Mouse (Mus musculus) lung, embryonic 15.5 days (tissue): ENCODE results near the gene Slc9a9. TPM values are rescaled to one million over a fixed set of nuclear protein-coding genes. Genes with fewer than 3 reads are reported as not detected.

Source experiments
- ATAC-seq: fragments of 200-750 bp; cut with Nextera tagmentation; 2 replicates; pipeline ENCODE4 v1.8.0; 2017; ENCODE audit warnings: moderate number of reproducible peaks, borderline replicate concordance; ENCODE audit not compliant: low FRiP score, low TSS enrichment; ENCODE audit errors: extremely low read depth
- H3K27ac ChIP-seq: fragments of 300-500 bp; sonication (generic); 2 replicates; pipeline ENCODE4 v1.5.1; 2015; ENCODE audit warnings: moderate library complexity, mild to moderate bottlenecking, inconsistent platforms
- H3K27me3 ChIP-seq: fragments of 300-500 bp; sonication (generic); 2 replicates; pipeline ENCODE4 v1.6.1; 2015; ENCODE audit warnings: inconsistent platforms
- H3K36me3 ChIP-seq: fragments of 300-500 bp; sonication (generic); 2 replicates; pipeline ENCODE4 v1.6.1; 2015; ENCODE audit warnings: inconsistent platforms
- H3K4me1 ChIP-seq: fragments of 300-500 bp; sonication (generic); 2 replicates; pipeline ENCODE4 v1.6.1; 2015; ENCODE audit warnings: inconsistent platforms
- H3K4me2 ChIP-seq: fragments of 300-500 bp; sonication (generic); 2 replicates; pipeline ENCODE4 v1.6.1; 2015; ENCODE audit warnings: inconsistent platforms, mild to moderate bottlenecking, moderate library complexity
- H3K4me3 ChIP-seq: fragments of 300-500 bp; sonication (generic); 2 replicates; pipeline ENCODE4 v1.5.1; 2015; ENCODE audit warnings: mild to moderate bottlenecking, inconsistent platforms
- H3K9ac ChIP-seq: fragments of 300-500 bp; sonication (generic); 2 replicates; pipeline ENCODE4 v1.6.1; 2015; ENCODE audit warnings: inconsistent platforms
- H3K9me3 ChIP-seq: fragments of 300-500 bp; sonication (generic); 2 replicates; pipeline ENCODE4 v1.6.1; 2016; ENCODE audit warnings: inconsistent platforms
- WGBS: fragments of 180-500 bp; shearing (Covaris S2); methylation state at CpG from one replicate; pipeline ENCODE4 v1.1.7; 2015; 5-methylcytosine and 5-hydroxymethylcytosine counted together
- polyA plus RNA-seq: library from polyadenylated mRNA; unstranded; fragments of >200 nt; fragmentation: Nextera tagmentation; extraction: Ambion mirVana; gene quantifications from 2 replicates; pipeline ENCODE4 v1.2.1, GENCODE M21; 2015

Slc9a9 gene
- polyA plus RNA-seq, 1 experiment from 2014 or later: 4.3 TPM

GRCm38 (mm10) chr9:95180569-95180968, 510.9 kb downstream of the Slc9a9 start:
- ATAC-seq: no peak
- H3K4me1 ChIP-seq: peaks cover 8% of the 10 kb centered on the region; the same call in 1 of the 2 replicates
- H3K27me3 ChIP-seq: no peaks in the 10 kb centered on the region
- 0 out of 2 replicates have a peak overlapping the region, but pooled peaks have one; percentile 43 for H3K27ac ChIP-seq
- no peaks in the 10 kb centered on the region for H3K36me3 ChIP-seq
- 73% methylated on average over 4 of the region's 4 CpGs for WGBS
- H3K4me2 ChIP-seq: no peak overlapping the region
- H3K9me3 ChIP-seq: no peaks in the 10 kb centered on the region
- no peak overlapping the region for H3K9ac ChIP-seq
- H3K4me3 ChIP-seq: no peak overlapping the region

- no peak overlapping the region for H3K4me3 ChIP-seq
- peaks cover 16% of the 10 kb centered on the region for H3K4me1 ChIP-seq
- H3K9ac ChIP-seq: no peak overlapping the region
- WGBS: 53% methylated on average over 13 of the region's 13 CpGs
- 0 out of 2 replicates have a peak overlapping the region, but pooled peaks have one; percentile 43 for H3K27ac ChIP-seq
- peak; percentile 63 for ATAC-seq
- no peak overlapping the region for H3K4me2 ChIP-seq
- no peaks in the 10 kb centered on the region for H3K9me3 ChIP-seq
- H3K36me3 ChIP-seq: no peaks in the 10 kb centered on the region
- no peaks in the 10 kb centered on the region for H3K27me3 ChIP-seq
Observed at GRCm38 (mm10) chr9:95181241-95182043, 511.7 kb downstream of the Slc9a9 start.

DNA sequence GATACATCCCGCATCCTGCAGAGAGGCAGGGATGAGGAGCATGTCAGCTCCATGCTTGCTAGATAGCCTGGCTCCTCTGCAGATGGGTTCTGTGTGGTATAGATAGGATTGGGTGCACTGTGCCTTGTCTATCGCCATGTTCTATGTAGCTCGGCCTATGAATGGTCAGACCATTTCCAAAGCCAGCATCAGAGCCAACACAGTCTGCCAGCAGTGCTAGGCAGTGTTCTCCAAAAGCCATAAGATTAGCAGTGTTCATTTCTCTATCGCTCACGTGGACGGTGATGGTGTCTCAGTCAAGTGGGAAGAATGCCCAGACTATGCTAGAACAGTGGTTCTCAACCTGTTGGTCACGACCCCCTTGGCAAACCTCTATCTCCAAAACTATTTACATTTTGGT, 512.6 kb downstream of the Slc9a9 start:
- Histone ChIP-seq H3K9ac (no peak overlapping the region), H3K27me3 (no peaks in the 10 kb centered on the region), H3K27ac (peak overlapping the region; percentile 21; the same call in 1 of the 2 replicates), H3K4me1 (peaks cover 24% of the 10 kb centered on the region), H3K9me3 (no peaks in the 10 kb centered on the region), H3K4me3 (no peak overlapping the region), H3K4me2 (no peak overlapping the region), H3K36me3 (no peaks in the 10 kb centered on the region)
- no peak for ATAC-seq
- 74% methylated on average over 7 of the region's 7 CpGs for WGBS

GRCm38 (mm10) chr9:95184453-95184852, 514.7 kb downstream of the Slc9a9 start:
- Histone ChIP-seq H3K27me3 (no peaks in the 10 kb centered on the region), H3K4me3 (no peak overlapping the region), H3K9me3 (no peaks in the 10 kb centered on the region), H3K4me2 (no peak overlapping the region), H3K36me3 (no peaks in the 10 kb centered on the region), H3K27ac (no peak overlapping the region), H3K9ac (no peak overlapping the region), H3K4me1 (peaks cover 40% of the 10 kb centered on the region)
- no peak for ATAC-seq
- WGBS: 61% methylated on average over 5 of the region's 5 CpGs

- H3K27me3 ChIP-seq: no peaks in the 10 kb centered on the region
- no peak for ATAC-seq
- no peak overlapping the region for H3K4me3 ChIP-seq
- H3K36me3 ChIP-seq: no peaks in the 10 kb centered on the region
- H3K4me1 ChIP-seq: peaks cover 48% of the 10 kb centered on the region
- H3K4me2 ChIP-seq: no peak overlapping the region
- H3K27ac ChIP-seq: peak overlapping the region; percentile 21
- no peak overlapping the region for H3K9ac ChIP-seq
- no peaks in the 10 kb centered on the region for H3K9me3 ChIP-seq
- 58% methylated on average over 3 of the region's 3 CpGs for WGBS
Observed at GRCm38 (mm10) chr9:95185840-95186239, 516.1 kb downstream of the Slc9a9 start.

GRCm38 (mm10) chr9:95186386-95187289, 516.9 kb downstream of the Slc9a9 start:
- Histone ChIP-seq H3K4me1 (peaks cover 52% of the 10 kb centered on the region), H3K36me3 (no peaks in the 10 kb centered on the region), H3K9me3 (no peaks in the 10 kb centered on the region), H3K9ac (no peak overlapping the region), H3K4me2 (no peak overlapping the region), H3K4me3 (no peak overlapping the region), H3K27ac (peak overlapping the region; percentile 21), H3K27me3 (no peaks in the 10 kb centered on the region)
- 45% methylated on average over 15 of the region's 15 CpGs for WGBS
- no peak for ATAC-seq

DNA sequence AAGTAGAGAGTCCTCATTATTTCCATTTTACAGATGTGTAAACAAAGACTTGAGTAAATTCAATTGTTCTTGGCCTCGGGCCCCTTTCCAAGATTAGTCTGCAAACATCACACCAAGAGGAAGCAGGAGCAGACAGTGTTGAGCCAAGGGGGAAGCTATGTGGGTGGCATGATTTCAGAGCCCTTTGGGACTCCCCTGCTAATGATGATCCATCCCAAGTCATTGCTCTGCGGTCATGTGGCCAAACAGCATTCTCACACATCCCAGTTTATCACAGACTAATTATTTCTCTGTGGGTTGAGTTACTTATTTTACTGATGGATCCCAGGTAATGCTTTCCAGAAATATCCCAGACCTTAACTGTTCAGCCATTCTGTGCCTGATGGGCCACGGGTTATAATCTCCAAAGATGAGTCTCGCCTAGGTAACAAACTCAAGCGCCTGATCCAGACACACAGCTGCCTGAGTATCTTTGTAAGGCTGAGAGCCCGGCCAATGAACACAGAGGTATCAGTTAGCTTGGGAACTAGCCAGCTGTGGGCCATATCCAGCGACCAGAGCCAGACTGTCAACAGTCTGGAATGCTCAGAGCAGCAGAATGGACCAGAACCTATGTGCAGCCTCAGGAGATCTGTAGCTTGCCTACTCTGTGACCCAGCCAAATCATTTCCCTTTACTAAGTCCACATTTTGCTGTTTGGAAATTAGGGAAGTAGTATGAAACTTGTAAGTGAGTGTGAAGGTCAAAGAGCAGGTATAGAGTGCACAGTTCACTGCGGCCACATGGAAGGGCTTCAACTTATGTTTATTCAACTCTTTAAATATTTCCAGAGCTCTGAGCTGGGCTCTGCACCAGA, 518.9 kb downstream of the Slc9a9 start:
- Histone ChIP-seq H3K4me2 (no peak overlapping the region), H3K4me3 (no peak overlapping the region), H3K9ac (no peak overlapping the region), H3K4me1 (peaks cover 72% of the 10 kb centered on the region), H3K27me3 (no peaks in the 10 kb centered on the region), H3K27ac (peak overlapping the region; percentile 79), H3K9me3 (no peaks in the 10 kb centered on the region), H3K36me3 (no peaks in the 10 kb centered on the region)
- WGBS: 32% methylated on average over 8 of the region's 8 CpGs
- ATAC-seq: peak; percentile 77

DNA sequence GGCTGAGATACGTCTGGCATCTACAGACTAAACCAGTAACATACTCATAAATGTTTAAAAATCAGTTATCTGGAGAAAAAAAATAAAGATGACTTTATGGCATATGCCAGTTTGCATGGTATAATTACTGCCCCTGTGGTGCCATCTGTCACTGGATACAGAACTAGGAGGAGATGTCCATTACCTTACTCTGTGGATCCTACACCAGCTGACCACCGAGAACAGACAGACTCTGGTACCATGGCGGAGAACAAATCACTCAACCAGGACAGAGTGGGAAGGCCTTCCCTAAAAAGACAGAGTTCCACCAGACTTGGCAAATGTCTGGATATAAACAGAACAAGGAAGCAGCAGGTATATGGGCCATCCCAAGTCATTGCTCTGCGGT, 519.5 kb downstream of the Slc9a9 start:
- Histone ChIP-seq H3K27ac (peak overlapping the region; percentile 79), H3K4me1 (peaks cover 78% of the 10 kb centered on the region), H3K9me3 (no peaks in the 10 kb centered on the region), H3K9ac (no peak overlapping the region), H3K27me3 (no peaks in the 10 kb centered on the region), H3K36me3 (no peaks in the 10 kb centered on the region), H3K4me3 (no peak overlapping the region), H3K4me2 (no peak overlapping the region)
- ATAC-seq: no peak
- 64% methylated on average over 4 of the region's 4 CpGs for WGBS

GRCm38 (mm10) chr9:95191442-95191841, 521.7 kb downstream of the Slc9a9 start:
- no peak overlapping the region for H3K4me2 ChIP-seq
- H3K9me3 ChIP-seq: no peaks in the 10 kb centered on the region
- no peaks in the 10 kb centered on the region for H3K36me3 ChIP-seq
- no peak overlapping the region for H3K9ac ChIP-seq
- H3K4me1 ChIP-seq: peaks cover 70% of the 10 kb centered on the region
- H3K27me3 ChIP-seq: no peaks in the 10 kb centered on the region
- peak; percentile 37; the same call in 1 of the 2 replicates for ATAC-seq
- H3K4me3 ChIP-seq: no peak overlapping the region
- H3K27ac ChIP-seq: peak overlapping the region; percentile 63
- 37% methylated on average over 6 of the region's 6 CpGs for WGBS

DNA sequence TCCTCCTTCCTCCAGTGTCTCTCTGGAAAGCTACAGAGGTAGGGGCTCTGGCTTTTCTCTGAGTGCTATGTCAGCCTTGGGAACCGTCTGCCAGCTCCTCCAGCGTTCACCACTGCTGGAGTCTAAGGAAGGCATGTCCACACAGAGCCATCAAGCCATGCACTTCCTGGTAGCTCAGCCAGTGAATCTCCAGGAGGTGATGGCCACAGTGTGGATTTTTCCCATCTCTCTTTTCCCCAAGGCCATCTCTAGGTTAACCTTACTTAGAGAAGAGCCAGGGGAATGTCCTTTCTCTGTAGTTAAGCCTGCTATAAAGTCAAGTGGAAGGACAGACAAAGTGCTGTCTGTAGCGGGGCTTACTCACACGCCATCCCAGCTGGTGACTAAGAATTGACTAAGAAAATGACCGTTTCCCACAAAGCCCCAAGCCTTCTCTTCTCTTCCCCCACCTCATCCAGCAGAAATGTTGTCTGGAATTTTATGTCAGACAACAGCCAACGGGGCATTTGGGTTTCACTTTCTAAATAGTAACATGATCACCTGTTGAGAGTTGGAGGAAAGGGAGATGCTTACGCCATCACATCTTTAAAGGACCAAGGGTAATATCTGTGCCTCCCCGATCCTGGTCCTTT, 523.3 kb downstream of the Slc9a9 start:
- Histone ChIP-seq H3K9ac (no peak overlapping the region), H3K27me3 (no peaks in the 10 kb centered on the region), H3K4me2 (no peak overlapping the region), H3K4me1 (peaks cover 58% of the 10 kb centered on the region), H3K4me3 (no peak overlapping the region), H3K36me3 (no peaks in the 10 kb centered on the region), H3K9me3 (no peaks in the 10 kb centered on the region), H3K27ac (peak overlapping the region; percentile 69)
- no peak for ATAC-seq
- 60% methylated on average over 8 of the region's 8 CpGs for WGBS

- H3K36me3 ChIP-seq: no peaks in the 10 kb centered on the region
- no peak overlapping the region for H3K4me2 ChIP-seq
- H3K4me3 ChIP-seq: no peak overlapping the region
- 39% methylated on average over 3 of the region's 3 CpGs for WGBS
- H3K9me3 ChIP-seq: no peaks in the 10 kb centered on the region
- H3K27me3 ChIP-seq: no peaks in the 10 kb centered on the region
- no peak overlapping the region for H3K9ac ChIP-seq
- peak overlapping the region; percentile 69 for H3K27ac ChIP-seq
- ATAC-seq: no peak
- H3K4me1 ChIP-seq: peaks cover 52% of the 10 kb centered on the region
Observed at GRCm38 (mm10) chr9:95193672-95194071, 524.0 kb downstream of the Slc9a9 start.
